Mouse (Mus musculus): ENCODE results near the gene Pof1b. TPM values are rescaled to one million over a fixed set of nuclear protein-coding genes. Genes with fewer than 3 reads are reported as not detected.

The Pof1b gene
- polyA plus RNA-seq (2014; fragmentation: Nextera tagmentation; extraction: Ambion mirVana) = 11.8 and 13.5 TPM in 2 replicates

DNA sequence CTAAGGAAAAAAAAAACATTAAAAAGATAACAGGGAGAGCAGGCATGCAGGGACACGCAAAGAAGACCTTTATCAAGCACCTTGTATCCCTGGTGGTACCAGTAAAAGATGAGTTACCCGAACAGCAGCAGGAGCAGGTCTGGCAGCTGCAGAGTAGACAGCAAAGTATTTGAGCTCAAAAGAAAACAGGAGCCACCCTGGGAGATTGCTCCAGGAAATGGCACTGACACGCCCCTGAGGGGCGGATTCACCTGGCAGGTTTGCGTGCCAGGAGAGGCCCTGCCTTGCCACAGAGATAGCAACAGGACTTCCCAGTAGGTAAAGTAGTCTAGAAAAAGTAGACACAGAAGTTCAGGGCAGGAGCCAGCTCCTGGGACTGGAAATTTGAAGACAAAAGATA, at the start of gene Pof1b:
Gene Pof1b, minus strand, starts transcription at position 144 of the 400 bp plus-strand sequence.
- H3K36me3 ChIP-seq (ENCODE audit: control insufficient read depth, insufficient read depth, low read length) = no peaks in the 10 kb centered on the region
- H3K4me3 ChIP-seq (ENCODE audit: low read depth, low read length) = peak within 1 kb of the TSS; percentile 13
- no peaks in the 10 kb centered on the region for H3K9me3 ChIP-seq (ENCODE audit: control insufficient read depth, low read depth, low read length)
- no peak within 1 kb of the TSS for H3K9ac ChIP-seq (replicated peaks; ENCODE audit: low read depth, low read length)
- no peaks in the 10 kb centered on the region for H3K4me1 ChIP-seq (ENCODE audit: control insufficient read depth, insufficient read depth, low read length)
- WGBS = 70% methylated on average over 5 of the region's 5 CpGs
- ATAC-seq (ENCODE audit: insufficient number of reproducible peaks, insufficient read depth, low FRiP score, low read depth) = peak; percentile 37; the same call in 1 of the 2 replicates
- H3K27ac ChIP-seq (ENCODE audit: low read length) = no peak within 1 kb of the TSS
- H3K4me2 ChIP-seq (replicated peaks; ENCODE audit: low read depth, low read length) = peak within 1 kb of the TSS; percentile 16; the same call in 1 of the 2 replicates
- H3K27me3 ChIP-seq (ENCODE audit: control insufficient read depth, insufficient read depth, low read length) = no peaks in the 10 kb centered on the region

GRCm38 (mm10) chrX:112716587-112716986, 18.1 kb upstream of the Pof1b start:
- Histone ChIP-seq H3K27ac (ENCODE audit: low read length) (no peak overlapping the region), H3K27me3 (ENCODE audit: control insufficient read depth, insufficient read depth, low read length) (no peaks in the 10 kb centered on the region), H3K9ac (replicated peaks; ENCODE audit: low read depth, low read length) (no peak overlapping the region), H3K4me3 (ENCODE audit: low read depth, low read length) (no peak overlapping the region), H3K4me2 (replicated peaks; ENCODE audit: low read depth, low read length) (no peak overlapping the region), H3K9me3 (ENCODE audit: control insufficient read depth, low read depth, low read length) (no peaks in the 10 kb centered on the region), H3K4me1 (ENCODE audit: control insufficient read depth, insufficient read depth, low read length) (no peaks in the 10 kb centered on the region), H3K36me3 (ENCODE audit: control insufficient read depth, insufficient read depth, low read length) (no peaks in the 10 kb centered on the region)
- ATAC-seq (ENCODE audit: insufficient number of reproducible peaks, insufficient read depth, low FRiP score, low read depth) = no peak

GRCm38 (mm10) chrX:112694392-112694791, 4.1 kb downstream of the Pof1b start:
- Histone ChIP-seq H3K27me3 (ENCODE audit: control insufficient read depth, insufficient read depth, low read length) (no peaks in the 10 kb centered on the region), H3K9ac (replicated peaks; ENCODE audit: low read depth, low read length) (no peak overlapping the region), H3K9me3 (ENCODE audit: control insufficient read depth, low read depth, low read length) (no peaks in the 10 kb centered on the region), H3K4me2 (replicated peaks; ENCODE audit: low read depth, low read length) (no peak overlapping the region), H3K4me3 (ENCODE audit: low read depth, low read length) (no peak overlapping the region), H3K27ac (ENCODE audit: low read length) (no peak overlapping the region), H3K36me3 (ENCODE audit: control insufficient read depth, insufficient read depth, low read length) (no peaks in the 10 kb centered on the region), H3K4me1 (ENCODE audit: control insufficient read depth, insufficient read depth, low read length) (no peaks in the 10 kb centered on the region)
- WGBS = 58% methylated on average over 1 of the region's 1 CpGs
- peak; percentile 67; the same call in 1 of the 2 replicates for ATAC-seq (ENCODE audit: insufficient number of reproducible peaks, insufficient read depth, low FRiP score, low read depth)

DNA sequence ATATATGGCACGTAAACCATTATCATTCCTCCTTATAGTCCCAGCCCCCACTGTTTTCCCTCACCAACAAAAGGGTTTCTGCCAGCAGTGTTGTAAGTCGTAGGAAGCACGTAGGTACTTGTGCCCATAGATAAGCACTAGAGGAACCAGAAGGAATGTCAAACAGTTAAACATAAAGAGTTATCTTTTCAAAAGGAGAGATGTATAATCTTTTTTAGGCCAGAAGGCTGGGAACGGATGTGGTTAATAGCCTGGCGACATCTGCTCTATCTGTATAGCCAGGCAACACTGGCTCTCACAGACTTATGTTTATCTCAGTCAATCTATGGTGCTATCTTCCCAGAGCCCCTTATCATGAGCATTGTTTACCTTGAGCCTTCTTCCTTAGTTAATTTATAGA, 17.8 kb downstream of the Pof1b start:
- Histone ChIP-seq H3K9me3 (ENCODE audit: control insufficient read depth, low read depth, low read length) (no peaks in the 10 kb centered on the region), H3K27ac (ENCODE audit: low read length) (no peak overlapping the region), H3K4me2 (replicated peaks; ENCODE audit: low read depth, low read length) (no peak overlapping the region), H3K36me3 (ENCODE audit: control insufficient read depth, insufficient read depth, low read length) (no peaks in the 10 kb centered on the region), H3K4me3 (ENCODE audit: low read depth, low read length) (no peak overlapping the region), H3K4me1 (ENCODE audit: control insufficient read depth, insufficient read depth, low read length) (no peaks in the 10 kb centered on the region), H3K27me3 (ENCODE audit: control insufficient read depth, insufficient read depth, low read length) (no peaks in the 10 kb centered on the region), H3K9ac (replicated peaks; ENCODE audit: low read depth, low read length) (no peak overlapping the region)
- no peak for ATAC-seq (ENCODE audit: insufficient number of reproducible peaks, insufficient read depth, low FRiP score, low read depth)
- WGBS = 45% methylated on average over 5 of the region's 5 CpGs

GRCm38 (mm10) chrX:112675525-112675924, 22.9 kb downstream of the Pof1b start:
- no peak overlapping the region for H3K4me3 ChIP-seq (ENCODE audit: low read depth, low read length)
- no peak overlapping the region for H3K4me2 ChIP-seq (replicated peaks; ENCODE audit: low read depth, low read length)
- H3K4me1 ChIP-seq (ENCODE audit: control insufficient read depth, insufficient read depth, low read length) = no peaks in the 10 kb centered on the region
- no peaks in the 10 kb centered on the region for H3K9me3 ChIP-seq (ENCODE audit: control insufficient read depth, low read depth, low read length)
- no peaks in the 10 kb centered on the region for H3K27me3 ChIP-seq (ENCODE audit: control insufficient read depth, insufficient read depth, low read length)
- H3K9ac ChIP-seq (replicated peaks; ENCODE audit: low read depth, low read length) = no peak overlapping the region
- WGBS = 39% methylated on average over 1 of the region's 1 CpGs
- no peak for ATAC-seq (ENCODE audit: insufficient number of reproducible peaks, insufficient read depth, low FRiP score, low read depth)
- no peaks in the 10 kb centered on the region for H3K36me3 ChIP-seq (ENCODE audit: control insufficient read depth, insufficient read depth, low read length)
- no peak overlapping the region for H3K27ac ChIP-seq (ENCODE audit: low read length)

- Histone ChIP-seq H3K9ac (replicated peaks; ENCODE audit: low read depth, low read length) (peak overlapping the region; percentile 71), H3K36me3 (ENCODE audit: control insufficient read depth, insufficient read depth, low read length) (no peaks in the 10 kb centered on the region)
- ATAC-seq (ENCODE audit: insufficient number of reproducible peaks, insufficient read depth, low FRiP score, low read depth) = peak; percentile 39
Observed at GRCm38 (mm10) chrX:112601306-112602120, 96.9 kb downstream of the Pof1b start.

DNA sequence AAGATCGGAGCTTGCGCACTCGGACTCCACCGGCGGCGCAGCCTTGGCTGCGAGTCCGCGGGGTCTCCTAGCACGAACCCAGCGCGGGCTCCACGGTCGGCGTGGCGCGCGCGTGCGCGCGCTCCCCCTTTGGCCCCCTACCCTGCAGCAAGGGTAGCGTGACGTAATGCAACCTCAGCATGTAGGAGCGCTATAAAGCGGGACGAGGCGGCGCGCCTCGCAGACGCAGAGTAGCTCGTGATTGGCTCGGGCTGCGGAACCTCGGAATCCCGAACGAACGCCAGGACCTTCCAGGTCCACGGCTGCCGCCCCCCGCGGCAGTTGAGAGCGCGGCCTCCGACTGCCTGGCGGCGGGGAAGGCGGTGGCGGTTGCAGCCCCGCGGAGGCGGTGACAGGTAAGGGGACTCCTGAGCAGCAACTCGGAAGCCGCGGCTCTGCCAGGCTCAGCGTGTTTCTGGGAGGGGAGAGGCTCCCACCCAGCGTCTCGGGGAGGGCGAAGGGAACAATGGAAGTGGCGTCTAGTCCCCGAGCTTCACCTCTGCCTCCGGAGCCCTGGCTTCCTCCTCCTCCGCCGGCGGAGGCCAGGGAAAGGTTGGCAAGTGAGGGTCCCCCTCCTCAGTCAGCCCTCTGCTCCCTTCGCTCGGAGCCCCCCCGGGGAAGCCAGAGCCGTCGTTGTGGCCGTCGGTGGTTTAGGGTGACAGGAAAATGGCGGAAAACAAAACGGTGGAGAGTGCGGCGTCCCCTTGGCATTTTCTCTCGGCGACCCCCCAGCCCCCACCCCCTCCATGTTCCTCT, 97.7 kb downstream of the Pof1b start, which contains the start of gene Zfp711:
Gene Zfp711, plus strand, starts transcription at position 16 of the 795 bp plus-strand sequence.
- Histone ChIP-seq H3K36me3 (ENCODE audit: control insufficient read depth, insufficient read depth, low read length) (no peaks in the 10 kb centered on the region), H3K4me3 (ENCODE audit: low read depth, low read length) (peak within 1 kb of the TSS; percentile 51), H3K27ac (ENCODE audit: low read length) (peak within 1 kb of the TSS; percentile 55; the same call in 1 of the 2 replicates), H3K9ac (replicated peaks; ENCODE audit: low read depth, low read length) (peak within 1 kb of the TSS; percentile 71), H3K9me3 (ENCODE audit: control insufficient read depth, low read depth, low read length) (no peaks in the 10 kb centered on the region), H3K27me3 (ENCODE audit: control insufficient read depth, insufficient read depth, low read length) (no peaks in the 10 kb centered on the region), H3K4me2 (replicated peaks; ENCODE audit: low read depth, low read length) (peak within 1 kb of the TSS; percentile 42), H3K4me1 (ENCODE audit: control insufficient read depth, insufficient read depth, low read length) (no peaks in the 10 kb centered on the region)
- peak; percentile 99 for ATAC-seq (ENCODE audit: insufficient number of reproducible peaks, insufficient read depth, low FRiP score, low read depth)
- 12% methylated on average over 71 of the region's 79 CpGs for WGBS

More at GRCm38 (mm10) chrX:112601306-112602120, 96.9 kb downstream of the Pof1b start:
- Histone ChIP-seq H3K4me1 (ENCODE audit: control insufficient read depth, insufficient read depth, low read length) (no peaks in the 10 kb centered on the region), H3K9me3 (ENCODE audit: control insufficient read depth, low read depth, low read length) (no peaks in the 10 kb centered on the region), H3K27me3 (ENCODE audit: control insufficient read depth, insufficient read depth, low read length) (no peaks in the 10 kb centered on the region), H3K27ac (ENCODE audit: low read length) (peak overlapping the region; percentile 55; the same call in 1 of the 2 replicates), H3K4me3 (ENCODE audit: low read depth, low read length) (peak overlapping the region; percentile 51), H3K4me2 (replicated peaks; ENCODE audit: low read depth, low read length) (peak overlapping the region; percentile 42)
- 21% methylated on average over 69 of the region's 81 CpGs for WGBS

Data from stomach, embryonic 14.5 days (tissue).